Mouse (Mus musculus) ES-Bruce4 (cell line): Measurements from ENCODE around the gene Tekt1.

ENCODE experiments used
- CTCF ChIP-seq: IDR thresholded peaks from one replicate; pipeline ENCODE4 v1.8.1; 2011; ENCODE audit warnings: low read depth, low read length
- POLR2A ChIP-seq: IDR thresholded peaks from one replicate; pipeline ENCODE4 v1.8.1; 2011; ENCODE audit warnings: low read length; ENCODE audit not compliant: insufficient read depth

- TF ChIP-seq CTCF (no peak), POLR2A (no peak)
Observed at GRCm38 (mm10) chr11:72349016-72349415, 13.2 kb downstream of the Tekt1 start.
